12 mouse cellular contexts compared by ENCODE assay signal in genomic region chr10:69336219-69336618, GRCm38 (mm10).
"Had no signal": no experiment of that assay in that cellular context is flagged by ENCODE, and none has a peak within 500 bp of the region (broad histone marks: within the 10 kb centered on the region; RNA-seq: fewer than 3 reads in every experiment).

No protein-coding gene starts in this region.

- H3K4me1 ChIP-seq: kidney, embryonic 15.5 days; limb, embryonic 13.5 days had no signal

- H3K9me3 ChIP-seq: kidney, embryonic 15.5 days; limb, embryonic 13.5 days; neural tube, embryonic 15.5 days had no signal

- H3K36me3 ChIP-seq: neural tube, embryonic 15.5 days had no signal

- H3K27me3 ChIP-seq: kidney, embryonic 15.5 days; limb, embryonic 13.5 days; neural tube, embryonic 15.5 days had no signal

- H3K27ac ChIP-seq: kidney, embryonic 15.5 days; liver, embryonic 14.5 days had no signal

- H3K9ac ChIP-seq: kidney, embryonic 15.5 days; limb, embryonic 13.5 days; liver, embryonic 14.5 days; neural tube, embryonic 15.5 days had no signal

- H3K4me2 ChIP-seq: kidney, embryonic 15.5 days; limb, embryonic 13.5 days; neural tube, embryonic 15.5 days had no signal

- DNase-seq: kidney, adult 18-20 months; kidney, postnatal 14 days; left cerebral cortex, postnatal 4 days; midbrain, embryonic 14.5 days; right cerebral cortex, adult 18-20 months; right cerebral cortex, postnatal 25 days; thymus, postnatal 14 days had no signal

- H3K4me3 ChIP-seq: kidney, embryonic 15.5 days; limb, embryonic 13.5 days; myocyte; neural tube, embryonic 15.5 days had no signal
